Mouse (Mus musculus) MEL (cell line): Measurements from ENCODE around the gene Clk2. TPM values are rescaled to one million over a fixed set of nuclear protein-coding genes. Genes with fewer than 3 reads are reported as not detected.

ENCODE experiments used
- DNase-seq: peaks from one replicate; pipeline ENCODE4 v3.0.0; 2011; ENCODE audit warnings: low read depth, low spot score
- H3K27ac ChIP-seq: 2 replicates; pipeline ENCODE4 v1.5.1; 2012; ENCODE audit warnings: low read depth, mild to moderate bottlenecking, control low read depth, low read length, moderate library complexity; ENCODE audit not compliant: control insufficient read depth
- H3K27me3 ChIP-seq, 2 experiments: fragments of 150-350 bp in 1 of 2; sonication (generic) in 1 of 2; 2 replicates each; pipeline ENCODE4 v1.6.1; 2012; ENCODE audit warnings: low read length in 2 of 2, mild to moderate bottlenecking in 2 of 2, improper control_type of control experiment in 1 of 2, moderate library complexity in 1 of 2; ENCODE audit not compliant: insufficient read depth in 2 of 2, control insufficient read depth in 1 of 2
- H3K36me3 ChIP-seq, 2 experiments: 2 replicates each; pipeline ENCODE4 v1.6.1; 2012 to 2014; ENCODE audit warnings: low read length in 2 of 2, improper control_type of control experiment in 1 of 2, inconsistent platforms in 1 of 2, mild to moderate bottlenecking in 1 of 2; ENCODE audit not compliant: insufficient read depth in 2 of 2, control insufficient read depth in 1 of 2
- H3K4me1 ChIP-seq, 2 experiments: fragments of 150-350 bp in 1 of 2; sonication (generic) in 1 of 2; 2 replicates each; pipeline ENCODE4 v1.6.1; 2012; ENCODE audit warnings: low read length in 2 of 2, improper control_type of control experiment in 1 of 2, mild to moderate bottlenecking in 1 of 2; ENCODE audit not compliant: insufficient read depth in 2 of 2, control insufficient read depth in 1 of 2
- H3K4me3 ChIP-seq, 2 experiments: fragments of 150-350 bp in 1 of 2; sonication (generic) in 1 of 2; 2 replicates each; pipeline ENCODE4 v1.5.1; 2012; ENCODE audit warnings: low read depth in 2 of 2, low read length in 2 of 2, mild to moderate bottlenecking in 2 of 2, moderate library complexity in 2 of 2, control low read depth in 1 of 2, improper control_type of control experiment in 1 of 2; ENCODE audit not compliant: control insufficient read depth in 1 of 2, insufficient read depth in 1 of 2
- H3K79me2 ChIP-seq: 2 replicates; pipeline ENCODE4 v1.6.1; 2012; ENCODE audit warnings: mild to moderate bottlenecking, low read length, moderate library complexity; ENCODE audit not compliant: control insufficient read depth, poor library complexity, insufficient read depth
- H3K9ac ChIP-seq: 2 replicates; pipeline ENCODE4 v1.6.1; 2012; ENCODE audit warnings: low read depth, mild to moderate bottlenecking, control low read depth, low read length, moderate library complexity; ENCODE audit not compliant: control insufficient read depth, poor library complexity, severe bottlenecking
- H3K9me3 ChIP-seq: fragments of 150-350 bp; sonication (generic); replicated peaks from 2 replicates; pipeline ENCODE4 v1.6.1; 2012; ENCODE audit warnings: mild to moderate bottlenecking, low read length, improper control_type of control experiment, moderate library complexity; ENCODE audit not compliant: insufficient read depth
- BHLHE40 ChIP-seq: IDR thresholded peaks from 2 replicates; pipeline ENCODE4 v1.6.1; 2012; ENCODE audit warnings: low read depth, mild to moderate bottlenecking, inconsistent platforms, low read length, improper control_type of control experiment, borderline replicate concordance
- CHD1 ChIP-seq: IDR thresholded peaks from 2 replicates; pipeline ENCODE4 v1.6.1; 2012; ENCODE audit warnings: low read depth, mild to moderate bottlenecking, inconsistent platforms, low read length, improper control_type of control experiment
- CTCF ChIP-seq, 3 experiments: IDR thresholded peaks in 2 of 3; conservative IDR thresholded peaks in 1 of 3; 2 replicates each; pipeline ENCODE4 v1.5.1; 2011 to 2012; ENCODE audit warnings: low read length in 3 of 3, low read depth in 2 of 3, mild to moderate bottlenecking in 2 of 3, improper control_type of control experiment in 1 of 3, inconsistent platforms in 1 of 3, mixed read lengths in 1 of 3, moderate library complexity in 1 of 3; ENCODE audit not compliant: control insufficient read depth in 1 of 3, insufficient read depth in 1 of 3, poor library complexity in 1 of 3, severe bottlenecking in 1 of 3
- E2F4 ChIP-seq: IDR thresholded peaks from 2 replicates; pipeline ENCODE4 v1.6.1; 2011; ENCODE audit warnings: low read depth, low read length, improper control_type of control experiment, borderline replicate concordance
- EP300 ChIP-seq, 2 experiments: IDR thresholded peaks; 2 replicates each; pipeline ENCODE4 v1.6.1; 2011; ENCODE audit warnings: improper control_type of control experiment in 2 of 2, low read length in 2 of 2, low read depth in 1 of 2, mild to moderate bottlenecking in 1 of 2
- GABPA ChIP-seq: IDR thresholded peaks from 2 replicates; pipeline ENCODE4 v1.6.1; 2012; ENCODE audit warnings: low read depth, mild to moderate bottlenecking, inconsistent platforms, low read length, improper control_type of control experiment, moderate library complexity
- GATA1 ChIP-seq: IDR thresholded peaks from 2 replicates; pipeline ENCODE4 v1.6.1; 2011; ENCODE audit warnings: low read depth, low read length, improper control_type of control experiment
- HCFC1 ChIP-seq: IDR thresholded peaks from 2 replicates; pipeline ENCODE4 v1.6.1; 2012; ENCODE audit warnings: low read depth, mild to moderate bottlenecking, inconsistent platforms, low read length, improper control_type of control experiment, moderate library complexity
- JUND ChIP-seq: IDR thresholded peaks from 2 replicates; pipeline ENCODE4 v1.6.1; 2011; ENCODE audit warnings: low read depth, mild to moderate bottlenecking, improper control_type of control experiment, low read length
- MAFK ChIP-seq: IDR thresholded peaks from 2 replicates; pipeline ENCODE4 v1.6.1; 2011; ENCODE audit warnings: low read depth, mild to moderate bottlenecking, low read length, improper control_type of control experiment, borderline replicate concordance
- MAZ ChIP-seq: IDR thresholded peaks from 2 replicates; pipeline ENCODE4 v1.6.1; 2012; ENCODE audit warnings: low read depth, mild to moderate bottlenecking, inconsistent platforms, low read length, improper control_type of control experiment
- MEF2A ChIP-seq: IDR thresholded peaks from 2 replicates; pipeline ENCODE4 v1.6.1; 2014; ENCODE audit warnings: low read depth, mild to moderate bottlenecking, inconsistent platforms, low read length, improper control_type of control experiment; ENCODE audit not compliant: poor library complexity, insufficient replicate concordance, severe bottlenecking; ENCODE audit errors: extremely low read depth
- MYB ChIP-seq: IDR thresholded peaks from 2 replicates; pipeline ENCODE4 v1.6.1; 2011; ENCODE audit warnings: mild to moderate bottlenecking, low read depth, low read length, improper control_type of control experiment
- MYC ChIP-seq: IDR thresholded peaks from 2 replicates; pipeline ENCODE4 v1.6.1; 2011; ENCODE audit warnings: low read depth, mild to moderate bottlenecking, low read length, improper control_type of control experiment, moderate library complexity
- RAD21 ChIP-seq: IDR thresholded peaks from 2 replicates; pipeline ENCODE4 v1.6.1; 2011; ENCODE audit warnings: mild to moderate bottlenecking, low read depth, low read length, improper control_type of control experiment
- SIN3A ChIP-seq: IDR thresholded peaks from 2 replicates; pipeline ENCODE4 v1.6.1; 2012; ENCODE audit warnings: low read length, improper control_type of control experiment, inconsistent platforms
- SMC3 ChIP-seq: IDR thresholded peaks from 2 replicates; pipeline ENCODE4 v1.6.1; 2011; ENCODE audit warnings: low read depth, low read length, improper control_type of control experiment
- TAL1 ChIP-seq: IDR thresholded peaks from 2 replicates; pipeline ENCODE4 v1.6.1; 2012; ENCODE audit warnings: mild to moderate bottlenecking, inconsistent platforms, low read length, moderate library complexity, mixed read lengths
- TCF12 ChIP-seq: IDR thresholded peaks from 2 replicates; pipeline ENCODE4 v1.6.1; 2014; ENCODE audit warnings: low read depth, mild to moderate bottlenecking, inconsistent platforms, low read length, improper control_type of control experiment, moderate library complexity
- UBTF ChIP-seq: IDR thresholded peaks from 2 replicates; pipeline ENCODE4 v1.6.1; 2012; ENCODE audit warnings: low read depth, mild to moderate bottlenecking, inconsistent platforms, low read length, improper control_type of control experiment, moderate library complexity, borderline replicate concordance; ENCODE audit not compliant: insufficient read depth
- USF2 ChIP-seq, 2 experiments: IDR thresholded peaks; 2 replicates each; pipeline ENCODE4 v1.6.1; 2011 to 2012; ENCODE audit warnings: improper control_type of control experiment in 2 of 2, low read length in 2 of 2, borderline replicate concordance in 1 of 2, inconsistent platforms in 1 of 2, low read depth in 1 of 2, mild to moderate bottlenecking in 1 of 2; ENCODE audit not compliant: insufficient read depth in 1 of 2
- ZC3H11A ChIP-seq: IDR thresholded peaks from 2 replicates; pipeline ENCODE4 v1.6.1; 2012; ENCODE audit warnings: low read depth, mild to moderate bottlenecking, inconsistent platforms, low read length, improper control_type of control experiment
- ZKSCAN1 ChIP-seq: IDR thresholded peaks from 2 replicates; pipeline ENCODE4 v1.6.1; 2012; ENCODE audit warnings: low read depth, mild to moderate bottlenecking, inconsistent platforms, low read length, improper control_type of control experiment, moderate library complexity
- ZNF384 ChIP-seq: IDR thresholded peaks from 2 replicates; pipeline ENCODE4 v1.6.1; 2012; ENCODE audit warnings: low read depth, mild to moderate bottlenecking, inconsistent platforms, low read length, improper control_type of control experiment
- polyA plus RNA-seq, 2 experiments: library from polyadenylated mRNA; stranded (reverse) in 1 of 2; unstranded in 1 of 2; fragments of >175 nt in 1 of 2; fragments of >200 nt in 1 of 2; gene quantifications; 2 replicates each; pipeline versions ENCODE4 v1.2.1 to v1.2.4; 2012; ENCODE audit warnings: low replicate concordance in 2 of 2, low read depth in 1 of 2; ENCODE audit not compliant: insufficient read length in 2 of 2, insufficient read depth in 1 of 2, missing spikeins in 1 of 2
- total RNA-seq: library from RNA; depleted of rRNA; stranded (reverse); fragments of 300-350 nt; gene quantifications from 2 replicates; pipeline ENCODE4 v1.2.3, GENCODE M21; 2012

The Clk2 gene
- total and polyA plus RNA-seq, 3 experiments, result 28.2 to 138 (median 83.6) TPM

GRCm38 (mm10) chr3:89190436-89190835, 25.8 kb downstream of the Clk2 start (continued):
- TF ChIP-seq JUND (peak; percentile 85; the same call in 1 of the 2 replicates), CHD1 (0 out of 2 replicates have a peak, but pooled peaks have one; percentile 91), UBTF (no peak), MAFK (peak; percentile 70; the same call in 1 of the 2 replicates), USF2 (IDR thresholded peaks at IDR 0.05; ENCODE audit: borderline replicate concordance in 1 of 2, insufficient read depth in 1 of 2, low read depth in 1 of 2, low read length in 2 of 2) (no peak), ZNF384 (peak; percentile 36; the same call in 1 of the 2 replicates), MAZ (no peak), MYC (peak; percentile 82; the same call in 1 of the 2 replicates), BHLHE40 (peak; percentile 53; the same call in 1 of the 2 replicates), GABPA (no peak), ZKSCAN1 (peak; percentile 41; the same call in 1 of the 2 replicates), E2F4 (peak; percentile 73; the same call in 1 of the 2 replicates), MYB (peak; percentile 87), SMC3 (no peak), MEF2A (peak; percentile 60; the same call in 1 of the 2 replicates), GATA1 (peak; percentile 97), TCF12 (peak; percentile 97), HCFC1 (no peak), SIN3A (peak; percentile 92), EP300 (IDR thresholded peaks at IDR 0.05; ENCODE audit: low read depth in 1 of 2, low read length in 2 of 2) (peak; percentile 99), ZC3H11A (no peak)

GRCm38 (mm10) chr3:89193351-89193750, 28.8 kb downstream of the Clk2 start:
- Histone ChIP-seq H3K27ac (no peak overlapping the region), H3K4me1 (peaks cover 27 to 41% of the 10 kb centered on the region in 2 experiments), H3K9me3 (no peaks in the 10 kb centered on the region), H3K27me3 (no peaks in the 10 kb centered on the region), H3K9ac (no peak overlapping the region), H3K4me3 (no peak overlapping the region), H3K79me2 (no peaks in the 10 kb centered on the region; the same call in 1 of the 2 replicates), H3K36me3 (peaks cover 0 to 37% of the 10 kb centered on the region in 2 experiments; a peak in 2 of 4 replicates)
- TF ChIP-seq RAD21 (peak; percentile 7), CTCF (IDR thresholded peaks at IDR 0.05 in 2 of 3, conservative IDR thresholded peaks at IDR 0.05 in 1 of 3; ENCODE audit: control insufficient read depth in 1 of 3, insufficient read depth in 1 of 3, low read depth in 2 of 3, low read length in 3 of 3, poor library complexity in 1 of 3, severe bottlenecking in 1 of 3) (peak; percentile 35 to 54 (median 43)), GABPA (no peak), ZKSCAN1 (no peak), TAL1 (no peak)
- peak; percentile 63 for DNase-seq
